Mouse (Mus musculus) CH12.LX (cell line): ENCODE results near the gene Pum1. TPM values are rescaled to one million over a fixed set of nuclear protein-coding genes. Genes with fewer than 3 reads are reported as not detected.
A peak's percentile ranks its signal among the peaks of the same experiment; 100 is the strongest.

Experiments
- DNase-seq: peaks from one replicate; pipeline ENCODE4 v3.0.0-alpha.2; 2013; ENCODE audit errors: extremely low read depth
- H3K27ac ChIP-seq: 2 replicates; pipeline ENCODE4 v1.5.1; 2012; ENCODE audit warnings: low read depth, mild to moderate bottlenecking, control low read depth, moderate library complexity; ENCODE audit not compliant: insufficient read depth
- H3K27me3 ChIP-seq: replicated peaks from 2 replicates; pipeline ENCODE3; 2012; ENCODE audit warnings: inconsistent platforms
- H3K36me3 ChIP-seq, 2 experiments: replicated peaks in 1 of 2; 2 replicates each; pipeline versions ENCODE3 to v1.6.1; 2012; ENCODE audit warnings: inconsistent platforms in 1 of 2, low read length in 1 of 2, mild to moderate bottlenecking in 1 of 2, mixed read lengths in 1 of 2, moderate library complexity in 1 of 2; ENCODE audit not compliant: control insufficient read depth in 1 of 2, insufficient read depth in 1 of 2
- H3K4me1 ChIP-seq, 2 experiments: 2 replicates each; pipeline ENCODE4 v1.6.1; 2012; ENCODE audit warnings: inconsistent platforms in 1 of 2, moderate library complexity in 1 of 2; ENCODE audit not compliant: insufficient read depth in 2 of 2, control insufficient read depth in 1 of 2
- H3K4me2 ChIP-seq: 2 replicates; pipeline ENCODE4 v1.6.1; 2012; ENCODE audit warnings: low read depth, mild to moderate bottlenecking, control low read depth; ENCODE audit not compliant: poor library complexity, insufficient read depth, severe bottlenecking
- H3K4me3 ChIP-seq, 3 experiments: fragments of 150-350 bp in 1 of 3; sonication (generic) in 1 of 3; replicated peaks in 1 of 3; 2 replicates each; pipeline versions ENCODE3 to v1.5.1; 2011 to 2012; ENCODE audit warnings: low read depth in 2 of 3, low read length in 2 of 3, mild to moderate bottlenecking in 2 of 3, moderate library complexity in 2 of 3, control low read depth in 1 of 3, improper control_type of control experiment in 1 of 3, inconsistent platforms in 1 of 3, mixed read lengths in 1 of 3; ENCODE audit not compliant: poor library complexity in 1 of 3
- H3K79me2 ChIP-seq: replicated peaks from 2 replicates; pipeline ENCODE4 v1.6.1; 2012; ENCODE audit warnings: mild to moderate bottlenecking, moderate library complexity; ENCODE audit not compliant: control insufficient read depth, poor library complexity, insufficient read depth, severe bottlenecking; ENCODE audit errors: extremely low read depth
- H3K9ac ChIP-seq: 2 replicates; pipeline ENCODE4 v1.6.1; 2012; ENCODE audit warnings: low read depth, mild to moderate bottlenecking, control low read depth, moderate library complexity; ENCODE audit not compliant: insufficient read depth
- H3K9me3 ChIP-seq: replicated peaks from 2 replicates; pipeline ENCODE3; 2012; ENCODE audit warnings: low read length, inconsistent platforms, mixed read lengths
- BHLHE40 ChIP-seq: IDR thresholded peaks from 2 replicates; pipeline ENCODE4 v1.6.1; 2011; ENCODE audit warnings: mild to moderate bottlenecking, low read depth, low read length, improper control_type of control experiment
- CTCF ChIP-seq, 2 experiments: IDR thresholded peaks in 1 of 2; conservative IDR thresholded peaks in 1 of 2; 2 replicates each; pipeline ENCODE4 v1.5.1; 2011 to 2012; ENCODE audit warnings: low read depth in 2 of 2, low read length in 2 of 2, improper control_type of control experiment in 1 of 2, inconsistent platforms in 1 of 2, mild to moderate bottlenecking in 1 of 2, moderate library complexity in 1 of 2
- ETS1 ChIP-seq: conservative IDR thresholded peaks from 2 replicates; pipeline ENCODE4 v1.6.1; 2012; ENCODE audit warnings: low read depth, mild to moderate bottlenecking, inconsistent platforms, low read length, improper control_type of control experiment, moderate library complexity
- MAX ChIP-seq: IDR thresholded peaks from 2 replicates; pipeline ENCODE4 v1.6.1; 2011; ENCODE audit warnings: low read length, improper control_type of control experiment
- MEF2A ChIP-seq: IDR thresholded peaks from 2 replicates; pipeline ENCODE4 v1.6.1; 2014; ENCODE audit warnings: low read depth, mild to moderate bottlenecking, inconsistent platforms, low read length, improper control_type of control experiment, borderline replicate concordance
- NRF1 ChIP-seq: IDR thresholded peaks from 2 replicates; pipeline ENCODE4 v1.6.1; 2014; ENCODE audit warnings: low read depth, mild to moderate bottlenecking, inconsistent platforms, low read length, improper control_type of control experiment, moderate library complexity
- PAX5 ChIP-seq: IDR thresholded peaks from 2 replicates; pipeline ENCODE4 v1.6.1; 2012; ENCODE audit warnings: low read length, inconsistent platforms, mixed read lengths
- RAD21 ChIP-seq: IDR thresholded peaks from 2 replicates; pipeline ENCODE4 v1.6.1; 2011; ENCODE audit warnings: low read depth, mild to moderate bottlenecking, low read length, improper control_type of control experiment, moderate library complexity
- SIN3A ChIP-seq: IDR thresholded peaks from 2 replicates; pipeline ENCODE4 v1.6.1; 2012; ENCODE audit warnings: low read length, improper control_type of control experiment, inconsistent platforms
- SMC3 ChIP-seq: IDR thresholded peaks from 2 replicates; pipeline ENCODE4 v1.6.1; 2011; ENCODE audit warnings: low read depth, low read length, improper control_type of control experiment
- dilution Hi-C: fragments of 300-500 bp; cut with MboI; formaldehyde crosslinking; loops from 2 replicates; pipeline ENCODE4 v1.14.3; 2020; ENCODE audit warnings: low sequenced_read_pairs; ENCODE audit not compliant: extremely low pct_unique_long_range_greater_than_20kb, extremely low pct_ligation_motif_present
- in situ Hi-C: fragments of 300-500 bp; cut with MboI; formaldehyde crosslinking; loops from 3 replicates; pipeline ENCODE4 v1.14.3; 2019; ENCODE audit warnings: low sequenced_read_pairs, low pct_ligation_motif_present, low pct_unique_long_range_greater_than_20kb, mixed read lengths
- polyA plus RNA-seq: library from polyadenylated mRNA; unstranded; fragments of >175 nt; gene quantifications from 2 replicates; pipeline ENCODE4 v1.2.1, GENCODE M21; 2012; ENCODE audit warnings: low read depth; ENCODE audit not compliant: insufficient read length
- total RNA-seq, 2 experiments: library from RNA; depleted of rRNA; stranded (reverse); fragments of 300-350 nt in 1 of 2; fragments of >200 nt in 1 of 2; gene quantifications; 2 replicates each; pipeline ENCODE4 v1.2.3; 2012 to 2014

Pum1 gene
- total and polyA plus RNA-seq, 3 experiments, result 17.1 to 41.0 (median 38.0) TPM

GRCm38 (mm10) chr4:130790180-130790579, 127.1 kb downstream of the Pum1 start:
- in situ Hi-C loops, result no loop called here
- Histone ChIP-seq H3K27ac (no peak overlapping the region), H3K27me3 (peaks cover 47% of the 10 kb centered on the region), H3K36me3 (peaks cover 0 to 1% of the 10 kb centered on the region in 2 experiments), H3K9ac (no peak overlapping the region), H3K4me3 (no peak overlapping the region), H3K4me1 (peaks cover 6 to 7% of the 10 kb centered on the region in 2 experiments; a peak in 3 of 4 replicates), H3K79me2 (no peaks in the 10 kb centered on the region), H3K4me2 (no peak overlapping the region), H3K9me3 (no peaks in the 10 kb centered on the region)
- peak; percentile 92 to 99 for TF ChIP-seq CTCF (conservative IDR thresholded peaks at IDR 0.05 in 1 of 2, IDR thresholded peaks at IDR 0.05 in 1 of 2; ENCODE audit: low read depth in 2 of 2, low read length in 2 of 2)
- no peak for TF ChIP-seq MAX
- no peak for TF ChIP-seq PAX5
- peak; percentile 99 for TF ChIP-seq RAD21
- TF ChIP-seq SMC3, result peak; percentile 99
- peak; percentile 75 for DNase-seq
- dilution Hi-C loops, result no loop called here

GRCm38 (mm10) chr4:130791811-130792375, 128.8 kb downstream of the Pum1 start:
- Histone ChIP-seq H3K27ac (no peak overlapping the region), H3K4me1 (peaks cover 5 to 6% of the 10 kb centered on the region in 2 experiments), H3K36me3 (no peaks in the 10 kb centered on the region), H3K4me2 (peak overlapping the region; percentile 79), H3K9me3 (no peaks in the 10 kb centered on the region), H3K9ac (0 out of 2 replicates have a peak overlapping the region, but pooled peaks have one; percentile 18), H3K27me3 (peaks cover 64% of the 10 kb centered on the region), H3K4me3 (peak overlapping the region in 1 of 3 experiments; percentile 52), H3K79me2 (no peaks in the 10 kb centered on the region)
- dilution Hi-C loops (no loop called here), in situ Hi-C loops (no loop called here)
- no peak for TF ChIP-seq SIN3A
- peak; percentile 34; the same call in 1 of the 2 replicates for TF ChIP-seq BHLHE40
- DNase-seq, result no peak

- H3K36me3 ChIP-seq, result no peaks in the 10 kb centered on the region
- H3K4me2 ChIP-seq, result peak within 1 kb of the TSS; percentile 79
- H3K9ac ChIP-seq, result peak within 1 kb of the TSS; percentile 18; the same call in 1 of the 2 replicates
- no peaks in the 10 kb centered on the region for H3K9me3 ChIP-seq
- in situ Hi-C loops, result no loop called here
- no peaks in the 10 kb centered on the region for H3K79me2 ChIP-seq
- peak within 1 kb of the TSS in 2 of 3 experiments; percentile 11 to 52 for H3K4me3 ChIP-seq
- H3K27me3 ChIP-seq, result peaks cover 71% of the 10 kb centered on the region
- no peak for DNase-seq
- peaks cover 6 to 10% of the 10 kb centered on the region in 2 experiments for H3K4me1 ChIP-seq
- TF ChIP-seq BHLHE40, result no peak
- no peak for TF ChIP-seq MEF2A
- no peak for TF ChIP-seq SIN3A
- TF ChIP-seq NRF1, result peak; percentile 41; the same call in 1 of the 2 replicates
- TF ChIP-seq ETS1, result no peak
- H3K27ac ChIP-seq, result no peak within 1 kb of the TSS
- dilution Hi-C loops, result no loop called here
These were observed 129.5 kb downstream of the Pum1 start, which contains the start of gene Sdc3 for GRCm38 (mm10) chr4:130792376-130793179. Gene Sdc3, plus strand, starts transcription at chr4:130792537.
